22 mouse cellular contexts compared by ENCODE assay signal in genomic region chr19:18638949-18639348, GRCm38 (mm10). TPM values are rescaled to one million over a fixed set of nuclear protein-coding genes. Genes with fewer than 3 reads are reported as not detected.
A peak's percentile ranks its signal among the peaks of the same experiment; 100 is the strongest.
DNase-seq lines count a peak whose midpoint lies in the region; ATAC-seq and TF ChIP-seq lines count a peak whose summit lies in the region.
"Had no signal": no experiment of that assay in that cellular context is flagged by ENCODE, and none has a peak within 500 bp of the region (broad histone marks: within the 10 kb centered on the region; RNA-seq: fewer than 3 reads in every experiment).

No protein-coding gene starts in this region.

- no peaks in the 10 kb centered on the region for H3K9me3 ChIP-seq in midbrain, embryonic 11.5 days (ENCODE audit: control insufficient read depth, low read length)
- H3K9me3 ChIP-seq in midbrain, embryonic 13.5 days: no peaks in the 10 kb centered on the region
- H3K9me3 ChIP-seq in CH12.LX (replicated peaks; ENCODE audit: low read length): no peaks in the 10 kb centered on the region
- H3K9me3 ChIP-seq: embryonic facial prominence, embryonic 12.5 days; forebrain, embryonic 15.5 days; heart, embryonic 12.5 days; hindbrain, embryonic 15.5 days; intestine, embryonic 15.5 days; limb, embryonic 13.5 days had no signal

- no peak overlapping the region for H3K4me2 ChIP-seq in midbrain, embryonic 11.5 days
- no peak overlapping the region for H3K4me2 ChIP-seq in midbrain, embryonic 13.5 days (replicated peaks)
- H3K4me2 ChIP-seq in CH12.LX (ENCODE audit: insufficient read depth, low read depth, poor library complexity, severe bottlenecking): peak overlapping the region; percentile 60
- H3K4me2 ChIP-seq: embryonic facial prominence, embryonic 12.5 days; forebrain, embryonic 15.5 days; heart, embryonic 12.5 days; hindbrain, embryonic 15.5 days; intestine, embryonic 15.5 days; limb, embryonic 13.5 days had no signal

- in situ Hi-C loops in CH12.LX (cut with MboI; ENCODE audit: low pct_ligation_motif_present, low pct_unique_long_range_greater_than_20kb, low sequenced_read_pairs): no loop called here

- H3K4me3 ChIP-seq in midbrain, embryonic 11.5 days (ENCODE audit: low read depth, low read length): no peak overlapping the region
- no peak overlapping the region for H3K4me3 ChIP-seq in midbrain, embryonic 13.5 days (replicated peaks)
- H3K4me3 ChIP-seq in CH12.LX (replicated peaks in 1 of 3; ENCODE audit: low read depth in 2 of 3, low read length in 2 of 3, poor library complexity in 1 of 3): peak overlapping the region in 1 of 3 experiments; percentile 14
- H3K4me3 ChIP-seq: embryonic facial prominence, embryonic 12.5 days; erythroblast, embryonic 14.5 days; forebrain, embryonic 15.5 days; heart, embryonic 12.5 days; hindbrain, embryonic 15.5 days; intestine, embryonic 15.5 days; limb, embryonic 13.5 days; megakaryocyte, embryonic 14.5 days had no signal

- no peaks in the 10 kb centered on the region for H3K36me3 ChIP-seq in midbrain, embryonic 11.5 days (ENCODE audit: control insufficient read depth, insufficient read depth, low read length)
- no peaks in the 10 kb centered on the region for H3K36me3 ChIP-seq in midbrain, embryonic 13.5 days
- H3K36me3 ChIP-seq in CH12.LX (replicated peaks in 1 of 2; ENCODE audit: control insufficient read depth in 1 of 2, insufficient read depth in 1 of 2, low read length in 1 of 2): peaks cover 12 to 34% of the 10 kb centered on the region in 2 experiments
- H3K36me3 ChIP-seq: embryonic facial prominence, embryonic 12.5 days; forebrain, embryonic 15.5 days; hindbrain, embryonic 15.5 days; intestine, embryonic 15.5 days had no signal

- H3K27me3 ChIP-seq in midbrain, embryonic 11.5 days (ENCODE audit: control insufficient read depth, insufficient read depth, low read length): no peaks in the 10 kb centered on the region
- H3K27me3 ChIP-seq in midbrain, embryonic 13.5 days: no peaks in the 10 kb centered on the region; the same call in 1 of the 2 replicates
- no peaks in the 10 kb centered on the region for H3K27me3 ChIP-seq in CH12.LX (replicated peaks)
- H3K27me3 ChIP-seq: embryonic facial prominence, embryonic 12.5 days; forebrain, embryonic 15.5 days; heart, embryonic 12.5 days; hindbrain, embryonic 15.5 days; intestine, embryonic 15.5 days; limb, embryonic 13.5 days; megakaryocyte, embryonic 14.5 days had no signal

- H3K27ac ChIP-seq in midbrain, embryonic 11.5 days (ENCODE audit: low read depth, low read length): no peak overlapping the region
- H3K27ac ChIP-seq in midbrain, embryonic 13.5 days: no peak overlapping the region
- H3K27ac ChIP-seq in CH12.LX (ENCODE audit: insufficient read depth, low read depth): peak overlapping the region; percentile 80
- H3K27ac ChIP-seq: embryonic facial prominence, embryonic 12.5 days; forebrain, embryonic 15.5 days; hindbrain, embryonic 15.5 days; intestine, embryonic 15.5 days; limb, embryonic 13.5 days; liver, embryonic 14.5 days had no signal

- no peak for ATAC-seq in midbrain, embryonic 11.5 days (ENCODE audit: low FRiP score)
- no peak for ATAC-seq in midbrain, embryonic 13.5 days
- peak; percentile 80 for ATAC-seq in megakaryocyte, adult 5-6 weeks (ENCODE audit: poor library complexity, severe bottlenecking)
- ATAC-seq: forebrain, embryonic 15.5 days; midbrain, embryonic 16.5 days had no signal

- WGBS in midbrain, embryonic 11.5 days: 83% methylated on average over 5 of the region's 5 CpGs
- 77% methylated on average over 5 of the region's 5 CpGs for WGBS in midbrain, embryonic 13.5 days

- dilution Hi-C loops in CH12.LX (cut with MboI; ENCODE audit: extremely low pct_ligation_motif_present, extremely low pct_unique_long_range_greater_than_20kb, low sequenced_read_pairs): no loop called here

- no peak overlapping the region for H3K9ac ChIP-seq in midbrain, embryonic 11.5 days (ENCODE audit: low read length)
- H3K9ac ChIP-seq in midbrain, embryonic 13.5 days (replicated peaks): no peak overlapping the region
- H3K9ac ChIP-seq in CH12.LX (ENCODE audit: insufficient read depth, low read depth): no peak overlapping the region
- H3K9ac ChIP-seq: embryonic facial prominence, embryonic 12.5 days; forebrain, embryonic 15.5 days; heart, embryonic 12.5 days; hindbrain, embryonic 15.5 days; intestine, embryonic 15.5 days; limb, embryonic 13.5 days; liver, embryonic 14.5 days had no signal

- TF ChIP-seq EP300 in CH12.LX (IDR thresholded peaks at IDR 0.05; ENCODE audit: low read length): peak; percentile 93

- DNase-seq in midbrain, embryonic 11.5 days (ENCODE audit: low spot score, missing footprints): peak; percentile 57
- DNase-seq in CH12.LX (ENCODE audit: extremely low read depth): peak; percentile 77
- DNase-seq in thymus, postnatal 4 days: peak; percentile 40
- no peak for DNase-seq in layer of hippocampus, postnatal 10 days (ENCODE audit: low spot score in 2 of 2)
- DNase-seq in lung, postnatal 25 days (ENCODE audit: low spot score): no peak
- DNase-seq: adrenal gland, adult 2 months; cerebellum, adult 9-11 months; heart, postnatal 36 days; layer of hippocampus, adult 9-11 months; right cerebral cortex, postnatal 25 days had no signal

- 0 out of 2 replicates have a peak, but pooled peaks have one; percentile 4 for TF ChIP-seq POLR2A in CH12.LX (IDR thresholded peaks at IDR 0.05; ENCODE audit: low read depth, low read length)

- TF ChIP-seq CTCF in CH12.LX (conservative IDR thresholded peaks at IDR 0.05 in 1 of 2, IDR thresholded peaks at IDR 0.05 in 1 of 2; ENCODE audit: low read depth in 2 of 2, low read length in 2 of 2): no peak

- no peaks in the 10 kb centered on the region for H3K79me2 ChIP-seq in CH12.LX (replicated peaks; ENCODE audit: control insufficient read depth, extremely low read depth, insufficient read depth, poor library complexity, severe bottlenecking)

- H3K4me1 ChIP-seq in midbrain, embryonic 11.5 days (ENCODE audit: control insufficient read depth, insufficient read depth, low read length): no peaks in the 10 kb centered on the region
- peaks cover 3% of the 10 kb centered on the region; the same call in 1 of the 2 replicates for H3K4me1 ChIP-seq in midbrain, embryonic 13.5 days (replicated peaks)
- H3K4me1 ChIP-seq in CH12.LX (ENCODE audit: control insufficient read depth in 1 of 2, insufficient read depth in 2 of 2): peaks cover 6 to 28% of the 10 kb centered on the region in 2 experiments; a peak in 3 of 4 replicates
- H3K4me1 ChIP-seq: embryonic facial prominence, embryonic 12.5 days; forebrain, embryonic 15.5 days; heart, embryonic 12.5 days; hindbrain, embryonic 15.5 days; intestine, embryonic 15.5 days had no signal

- TF ChIP-seq RAD21 in CH12.LX (IDR thresholded peaks at IDR 0.05; ENCODE audit: low read depth, low read length): no peak

TF ChIP-seq in CH12.LX, 34 proteins besides CTCF, POLR2A, EP300 and RAD21 (continues in another document):
- TF ChIP-seq IRF4 (IDR thresholded peaks at IDR 0.05; ENCODE audit: low read depth, low read length): peak; percentile 89
- no peak for TF ChIP-seq POLR2AphosphoS2 (IDR thresholded peaks at IDR 0.05; ENCODE audit: low read depth, low read length)
- TF ChIP-seq MAZ (IDR thresholded peaks at IDR 0.05; ENCODE audit: low read depth, low read length): no peak
- peak; percentile 78 for TF ChIP-seq MXI1 (IDR thresholded peaks at IDR 0.05; ENCODE audit: low read depth, low read length)
- no peak for TF ChIP-seq USF2 (conservative IDR thresholded peaks at IDR 0.05; ENCODE audit: low read depth, low read length)
- TF ChIP-seq ZC3H11A (IDR thresholded peaks at IDR 0.05; ENCODE audit: low read depth, low read length): no peak
- no peak for TF ChIP-seq GABPA (IDR thresholded peaks at IDR 0.05; ENCODE audit: insufficient replicate concordance, low read depth, low read length)
- TF ChIP-seq MEF2A (IDR thresholded peaks at IDR 0.05; ENCODE audit: borderline replicate concordance, low read depth, low read length): peak; percentile 65; the same call in 1 of the 2 replicates
- no peak for TF ChIP-seq TBP (conservative IDR thresholded peaks at IDR 0.05; ENCODE audit: low read depth, low read length)
- TF ChIP-seq KAT2A (IDR thresholded peaks at IDR 0.05; ENCODE audit: insufficient replicate concordance, low read length): no peak
- peak; percentile 48; the same call in 1 of the 2 replicates for TF ChIP-seq RCOR1 (conservative IDR thresholded peaks at IDR 0.05; ENCODE audit: low read depth, low read length)
- peak; percentile 74; the same call in 1 of the 2 replicates for TF ChIP-seq MYC (IDR thresholded peaks at IDR 0.05; ENCODE audit: low read depth, low read length)
- peak; percentile 81 for TF ChIP-seq SIN3A (IDR thresholded peaks at IDR 0.05; ENCODE audit: low read length)
- peak; percentile 58; the same call in 1 of the 2 replicates for TF ChIP-seq BHLHE40 (IDR thresholded peaks at IDR 0.05; ENCODE audit: low read depth, low read length)

RNA-seq across cellular contexts. Expression of gene Nmrk1, which starts 7.2 kb away (rescaled TPM):
- polyA plus RNA-seq in midbrain, embryonic 11.5 days (2014; fragmentation: Nextera tagmentation; extraction: Ambion mirVana): 4.9 and 5.8 TPM in 2 replicates
- polyA plus RNA-seq in midbrain, embryonic 13.5 days (2015; fragmentation: Nextera tagmentation; extraction: Ambion mirVana): 5.0 and 5.6 TPM in 2 replicates
- total RNA-seq in CH12.LX (2012; rRNA removed) (9.1 and 9.8 TPM in 2 replicates), CH12.LX (2014; rRNA removed) (10.1 and 10.2 TPM in 2 replicates)
- 7.5 and 9.7 TPM in 2 replicates for polyA plus RNA-seq in CH12.LX (2012; ENCODE audit: insufficient read length, low read depth)
- 6.1 and 13.0 TPM in 2 replicates for total RNA-seq in megakaryocyte, adult 5-6 weeks (2015)
- 3.7 and 4.6 TPM in 2 replicates for total RNA-seq in megakaryocyte, adult 5-6 weeks (2017)
- 1 to 10 TPM; 7.4 to 8.0 TPM for total RNA-seq in layer of hippocampus, postnatal 10 days (2021)
- polyA plus RNA-seq: erythroblast, embryonic 14.5 days had no signal

RNA-seq across cellular contexts. Expression of gene Ostf1, which starts 7.3 kb away (rescaled TPM):
- 46.1 and 48.8 TPM in 2 replicates for polyA plus RNA-seq in midbrain, embryonic 11.5 days (2014; fragmentation: Nextera tagmentation; extraction: Ambion mirVana)
- polyA plus RNA-seq in midbrain, embryonic 13.5 days (2015; fragmentation: Nextera tagmentation; extraction: Ambion mirVana): 34.6 and 34.7 TPM in 2 replicates
- 122 and 131 TPM in 2 replicates for total RNA-seq in CH12.LX (2012; rRNA removed)
- 175 and 188 TPM in 2 replicates for total RNA-seq in CH12.LX (2014; rRNA removed)
- 110 and 125 TPM in 2 replicates for polyA plus RNA-seq in CH12.LX (2012; ENCODE audit: insufficient read length, low read depth)
- total RNA-seq in megakaryocyte, adult 5-6 weeks (2015): 384 and 411 TPM in 2 replicates
- 378 and 396 TPM in 2 replicates for total RNA-seq in megakaryocyte, adult 5-6 weeks (2017)
- total RNA-seq in layer of hippocampus, postnatal 10 days (2021): 10 to 100 TPM; 30.6 to 38.2 TPM

RNA-seq across cellular contexts. Expression of gene Carnmt1, which starts 31.6 kb away (rescaled TPM):
- polyA plus RNA-seq in midbrain, embryonic 11.5 days (2014; fragmentation: Nextera tagmentation; extraction: Ambion mirVana): 25.4 and 29.8 TPM in 2 replicates
- polyA plus RNA-seq in midbrain, embryonic 13.5 days (2015; fragmentation: Nextera tagmentation; extraction: Ambion mirVana): 13.2 and 14.7 TPM in 2 replicates
- total RNA-seq in CH12.LX (2012; rRNA removed) (17.6 and 29.3 TPM in 2 replicates), CH12.LX (2014; rRNA removed) (41.7 and 45.0 TPM in 2 replicates)
- polyA plus RNA-seq in CH12.LX (2012; ENCODE audit: insufficient read length, low read depth): 27.2 and 47.1 TPM in 2 replicates
- total RNA-seq in megakaryocyte, adult 5-6 weeks (2015): 16.3 and 18.3 TPM in 2 replicates
- total RNA-seq in megakaryocyte, adult 5-6 weeks (2017): 11.4 and 11.6 TPM in 2 replicates
- 10 to 100 TPM; 11.4 to 11.6 TPM for total RNA-seq in layer of hippocampus, postnatal 10 days (2021)

Comparison
In these comparisons a context has a peak if more than half of its experiments do, and no peak if none do; other contexts are left out.
1. DNase-seq: peak in midbrain, embryonic 11.5 days (single experiment), CH12.LX (single experiment) and thymus, postnatal 4 days (single experiment); none in layer of hippocampus, postnatal 10 days (0 of 2) and lung, postnatal 25 days (single experiment).